Mouse (Mus musculus): ENCODE measurements around the gene Slc51a. TPM values are rescaled to one million over a fixed set of nuclear protein-coding genes. Genes with fewer than 3 reads are reported as not detected.

Gene Slc51a
- 0.90 and 0.91 TPM in 2 replicates for polyA plus RNA-seq (2015; fragmentation: Nextera tagmentation; extraction: Ambion mirVana)

DNA sequence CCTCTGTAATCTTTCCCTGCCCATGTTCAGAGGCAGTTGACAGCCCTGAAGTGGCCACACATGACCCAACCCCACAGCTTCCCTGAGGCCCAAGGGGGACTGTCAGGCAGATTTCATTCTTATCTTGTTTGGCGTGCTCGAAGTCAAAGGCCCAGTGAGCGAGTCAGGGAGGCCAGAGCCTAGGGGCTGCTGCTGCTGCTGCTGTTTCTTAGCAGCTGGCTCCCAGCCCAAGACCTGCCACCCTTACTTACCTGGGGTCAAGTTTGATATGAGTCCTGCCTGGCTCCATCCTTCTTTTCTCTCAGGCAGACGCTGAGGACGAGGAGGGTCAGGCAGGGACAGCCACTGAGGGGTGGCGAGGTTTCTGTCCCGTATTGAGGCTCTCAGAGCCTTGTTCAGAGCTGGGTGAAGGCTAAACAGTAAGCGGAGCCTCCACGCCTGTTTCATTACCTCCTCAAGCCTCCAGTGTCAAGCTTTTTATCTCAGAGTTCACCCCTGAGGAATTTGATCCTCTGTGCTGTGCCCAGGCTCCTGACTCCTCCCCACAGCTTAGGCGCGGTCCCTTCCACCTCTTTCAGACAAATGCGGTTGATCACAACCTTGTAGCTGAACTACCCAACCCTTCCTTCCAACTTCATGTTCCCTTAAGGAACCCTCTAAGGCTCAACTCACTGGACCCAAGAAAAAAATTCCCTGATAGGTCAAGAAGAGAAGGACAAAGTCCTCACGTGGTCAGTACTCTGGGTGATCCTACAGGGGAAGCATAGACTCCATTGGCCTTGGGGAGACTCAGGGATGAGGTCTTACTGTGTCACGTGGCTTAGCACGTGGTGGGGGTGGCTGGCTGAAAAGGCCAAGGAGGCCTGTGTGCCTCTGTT, at the start of gene Slc51a:
TSS of gene Slc51a (minus strand) at position 646 of the 878 bp plus-strand sequence.
- DNase-seq (ENCODE audit: low spot score): no peak

DNA sequence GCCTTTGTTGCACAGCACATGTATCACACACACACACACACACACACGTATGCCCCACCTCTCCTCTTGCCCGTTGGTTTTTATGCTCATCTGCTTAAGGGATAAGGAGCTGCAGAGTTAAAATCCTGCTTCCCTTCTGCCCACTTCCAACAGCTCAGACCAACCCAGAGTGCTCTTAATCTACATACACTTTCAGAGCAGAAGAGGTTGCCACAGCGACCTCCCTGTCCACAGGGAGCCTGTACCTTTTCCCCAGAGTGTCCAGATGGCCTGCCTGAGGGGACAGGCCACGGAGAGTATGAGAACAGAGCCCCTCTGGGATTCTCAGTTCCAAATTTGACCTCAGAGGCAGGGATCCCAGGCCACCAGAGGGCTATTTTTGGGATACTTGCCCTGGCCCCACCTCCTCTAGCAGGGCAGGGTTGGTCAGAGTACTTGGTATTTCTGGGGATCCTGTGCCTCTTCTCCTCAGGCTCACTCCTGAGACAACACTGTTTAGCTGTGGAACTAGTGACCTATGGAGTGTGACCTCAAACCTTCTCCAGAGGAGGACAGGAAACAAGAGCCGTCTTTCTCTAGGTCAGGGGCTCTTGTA, 47.6 kb upstream of the Slc51a start:
- DNase-seq (ENCODE audit: low spot score): no peak

- DNase-seq (ENCODE audit: low spot score): no peak
Observed at GRCm38 (mm10) chr16:32532878-32533826, 45.5 kb upstream of the Slc51a start.

DNA sequence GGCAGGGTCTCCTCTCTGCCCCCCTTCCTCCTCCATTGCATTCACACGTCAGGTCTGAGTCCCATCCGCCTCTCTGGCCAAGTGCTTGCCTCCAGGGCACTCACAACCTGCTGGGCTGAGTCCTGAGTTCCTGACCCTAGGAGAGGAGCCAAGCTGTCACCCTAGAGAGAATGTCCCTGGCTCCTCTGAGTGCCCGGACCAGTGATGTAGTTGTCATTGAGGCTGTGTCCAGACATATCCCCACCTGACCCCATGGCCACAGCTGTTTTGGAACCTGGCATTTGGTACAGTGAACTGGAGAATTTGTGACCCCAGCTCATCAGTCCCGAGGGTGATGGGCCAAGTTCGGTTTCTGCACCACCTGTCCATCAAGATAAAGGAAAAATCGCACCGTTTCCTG, 39.2 kb upstream of the Slc51a start:
- no peak for DNase-seq (ENCODE audit: low spot score)

GRCm38 (mm10) chr16:32524244-32524615, 36.6 kb upstream of the Slc51a start:
- no peak for DNase-seq (ENCODE audit: low spot score)

DNA sequence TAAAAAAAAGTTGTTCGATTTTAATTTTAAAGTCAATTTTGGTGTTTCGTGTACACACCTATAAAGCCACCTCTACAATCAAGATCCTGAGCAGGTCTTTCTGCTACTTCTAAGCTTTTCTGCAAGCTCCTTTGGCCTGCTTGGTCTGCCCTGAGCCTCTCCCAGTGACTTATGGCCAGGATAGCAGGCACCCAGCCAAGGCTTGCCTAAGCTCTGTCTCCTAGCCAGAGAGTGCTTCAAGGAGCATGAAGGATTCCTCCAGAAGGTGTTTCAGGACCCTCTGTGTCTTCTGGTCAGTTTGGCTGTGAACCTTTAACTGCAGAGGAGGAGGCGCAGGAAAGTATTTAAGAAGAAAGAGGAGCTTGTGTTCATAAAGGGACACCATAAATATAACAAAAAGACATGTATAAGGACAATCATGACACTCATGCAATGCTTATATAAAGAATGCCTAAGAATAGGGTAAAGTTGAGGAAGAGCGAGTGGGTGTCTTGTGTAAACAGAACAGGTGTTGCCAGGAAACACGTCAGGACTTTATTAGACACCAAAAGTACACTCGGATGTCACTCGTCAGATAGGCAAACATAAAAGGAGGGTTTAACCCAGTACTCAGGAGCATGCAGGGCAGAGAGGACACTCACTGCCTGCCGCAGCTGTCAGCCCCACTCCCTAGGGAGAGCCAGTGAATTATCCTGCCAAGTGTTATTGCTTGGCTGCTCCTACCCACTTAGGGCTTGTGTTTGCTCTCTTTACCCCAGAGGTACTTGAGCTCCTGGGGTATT, 36.0 kb upstream of the Slc51a start:
- no peak for DNase-seq (ENCODE audit: low spot score)

- no peak for DNase-seq (ENCODE audit: low spot score)
Observed at GRCm38 (mm10) chr16:32522578-32523194, 35.0 kb upstream of the Slc51a start.

DNA sequence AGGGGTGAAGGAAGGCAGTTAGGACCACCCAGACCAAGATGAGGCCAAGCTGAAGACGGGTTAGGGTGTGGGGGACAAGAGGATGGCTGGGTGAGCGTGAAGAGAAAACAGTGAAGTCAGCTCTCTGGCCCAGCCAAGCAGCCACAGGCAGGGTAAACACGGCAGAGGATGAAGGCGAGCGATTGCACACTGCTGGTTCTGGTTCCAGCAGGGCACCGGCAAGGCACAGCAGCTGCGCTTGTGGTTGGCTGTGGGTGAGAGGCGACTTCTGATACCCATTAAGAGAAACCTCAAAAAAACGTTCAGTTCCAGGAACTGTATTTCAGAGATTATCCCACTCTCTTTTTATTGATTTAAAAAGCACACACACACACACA, 32.7 kb upstream of the Slc51a start:
- DNase-seq (ENCODE audit: low spot score): peak; percentile 74

GRCm38 (mm10) chr16:32519656-32520371, 32.1 kb upstream of the Slc51a start:
- DNase-seq (ENCODE audit: low spot score): peak; percentile 32

DNA sequence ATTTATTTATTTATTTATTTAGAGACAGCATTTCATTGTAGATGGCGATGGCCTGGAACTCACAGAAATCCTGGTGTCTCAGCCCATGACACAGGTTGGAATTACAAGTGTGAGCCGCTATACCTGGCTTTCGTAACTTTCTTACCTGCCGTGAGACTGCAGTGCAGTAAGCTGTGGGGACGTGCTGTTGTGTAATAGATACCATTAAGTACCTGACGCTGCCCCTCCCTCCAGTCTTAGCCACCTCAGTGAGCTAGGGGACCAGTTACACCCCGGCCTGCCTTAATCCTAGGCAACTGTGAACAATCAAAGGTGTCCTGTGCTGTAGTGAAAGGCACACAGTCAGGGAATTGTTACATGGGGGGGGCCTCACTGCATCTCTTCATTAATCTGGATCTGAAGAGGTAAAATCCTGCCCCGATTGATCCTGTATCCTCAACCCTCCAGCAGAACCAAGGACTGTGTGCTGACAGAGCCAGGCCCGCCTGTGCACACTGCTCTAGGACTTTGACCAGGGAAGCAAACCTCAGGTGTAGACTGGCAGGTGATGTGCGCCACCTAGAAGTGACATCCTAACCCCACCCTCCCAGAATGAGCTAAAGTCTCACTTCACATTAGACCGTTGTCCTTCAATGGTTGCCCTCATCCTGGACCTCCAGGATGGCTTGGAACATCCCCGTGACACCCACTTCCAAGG, 30.3 kb upstream of the Slc51a start:
- no peak for DNase-seq (ENCODE audit: low spot score)

DNA sequence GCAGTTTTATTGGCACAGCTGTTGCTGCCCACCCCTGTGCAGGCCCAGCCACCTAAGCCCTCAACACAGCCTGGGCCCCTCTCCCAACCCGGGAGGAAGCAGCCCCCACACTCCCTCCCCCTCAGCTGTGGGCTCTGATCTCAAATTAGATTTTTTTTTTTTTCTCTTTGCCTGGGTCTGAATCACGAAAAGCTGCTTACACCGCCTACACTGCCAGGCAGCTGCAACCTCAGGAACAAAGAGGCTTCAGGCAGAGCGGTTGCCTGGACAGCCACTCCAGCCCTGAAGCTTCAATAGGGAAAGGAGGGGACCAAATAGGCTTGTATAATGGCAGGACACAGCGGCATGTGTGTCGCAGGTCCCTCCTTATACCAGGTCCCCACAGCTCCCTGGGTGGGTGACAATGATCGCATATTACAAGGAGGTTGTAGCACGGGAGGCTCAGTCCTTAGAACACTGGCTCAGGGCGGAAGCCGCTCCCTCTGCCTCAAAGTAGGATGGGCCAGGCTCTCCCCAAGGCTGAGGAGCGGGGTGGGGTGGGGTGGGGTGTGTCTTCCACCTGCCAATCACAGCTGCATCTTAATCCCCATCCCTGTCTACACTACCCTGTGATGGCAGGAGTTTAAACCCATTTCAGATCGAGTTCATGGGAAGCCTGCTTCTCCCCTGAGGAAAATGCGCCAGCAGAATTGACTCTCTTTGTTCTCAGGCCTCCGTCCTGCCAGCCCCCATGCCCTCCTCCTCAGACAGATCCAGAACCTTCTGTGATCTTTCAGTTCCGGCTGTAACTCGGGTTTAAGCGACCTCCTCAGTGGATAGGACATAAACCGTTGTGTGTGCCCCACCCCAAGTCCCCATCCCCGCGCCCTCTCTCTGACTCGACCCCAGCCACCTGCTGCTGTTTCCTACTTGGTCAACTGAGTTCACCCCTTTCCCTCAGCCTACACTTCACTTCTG, 28.6 kb upstream of the Slc51a start:
- peak; percentile 81 for DNase-seq (ENCODE audit: low spot score)

DNA sequence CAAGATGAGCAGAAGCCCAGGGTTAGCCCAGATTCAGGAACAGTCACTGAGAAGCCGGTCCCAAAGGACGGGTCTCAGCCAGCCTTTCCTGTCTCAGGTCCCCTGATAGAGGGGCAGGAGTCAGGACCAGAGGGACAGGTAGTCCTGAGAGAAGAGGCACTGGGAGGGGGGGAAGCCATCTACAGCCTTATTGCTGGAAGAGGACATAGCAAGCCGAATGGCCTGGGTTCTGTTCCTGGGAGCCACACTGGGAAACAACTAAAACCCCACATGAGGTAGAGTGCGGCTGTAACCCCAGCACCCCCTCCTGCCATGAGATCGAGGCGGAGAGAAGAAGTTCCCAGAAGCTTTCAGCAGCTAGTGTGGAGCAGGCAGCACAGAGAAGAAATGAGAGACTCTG, 26.3 kb upstream of the Slc51a start:
- no peak for DNase-seq (ENCODE audit: low spot score)

- no peak for DNase-seq (ENCODE audit: low spot score)
Observed at GRCm38 (mm10) chr16:32513401-32513800, 25.7 kb upstream of the Slc51a start.

- DNase-seq (ENCODE audit: low spot score): no peak
Observed at GRCm38 (mm10) chr16:32512921-32513320, 25.2 kb upstream of the Slc51a start.

DNA sequence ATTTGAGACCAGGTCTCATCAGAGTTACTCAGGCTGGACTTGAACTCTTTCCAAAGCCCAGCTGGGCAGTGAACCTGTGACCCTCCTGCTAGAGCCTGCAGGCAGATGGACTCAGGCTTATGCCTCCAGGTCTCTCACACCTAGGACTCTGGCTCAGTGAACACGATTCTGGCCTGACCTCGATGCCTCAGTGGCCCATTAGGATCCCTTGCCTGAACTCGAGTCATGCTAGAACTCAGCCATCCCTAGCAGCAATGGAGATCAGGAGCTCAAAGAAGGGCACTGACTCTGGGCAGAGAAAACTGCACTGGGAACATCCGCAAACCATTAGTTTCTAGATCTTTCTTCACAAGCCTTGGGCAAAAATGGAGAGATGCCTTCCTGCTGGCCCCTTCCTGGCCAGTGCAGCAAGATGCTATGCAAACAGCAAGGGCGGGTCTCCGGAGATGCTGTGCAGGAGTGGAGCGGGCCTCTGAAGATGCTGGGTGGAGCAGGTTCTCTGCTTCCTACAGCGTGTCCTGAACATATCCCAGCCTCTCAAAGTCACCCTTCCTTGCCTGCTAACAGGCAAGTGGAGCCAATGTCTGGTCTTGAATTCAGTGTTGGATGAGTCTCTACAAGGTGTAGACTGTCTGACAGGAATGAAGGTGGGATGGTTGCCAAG, 24.3 kb upstream of the Slc51a start:
- no peak for DNase-seq (ENCODE audit: low spot score)

- no peak for DNase-seq (ENCODE audit: low spot score)
Observed at GRCm38 (mm10) chr16:32511338-32511734, 23.7 kb upstream of the Slc51a start.

Data from thymus, postnatal 0 days (tissue).